Mouse (Mus musculus) T-cell, adult 66 days (primary cell): ENCODE data around the gene Parp3. TPM values are rescaled to one million over a fixed set of nuclear protein-coding genes. Genes with fewer than 3 reads are reported as not detected.

Experiments used
- total RNA-seq, 2 experiments: library from RNA; stranded (reverse); gene quantifications; 3 replicates in 1 of 2; 4 replicates in 1 of 2; pipeline ENCODE4 v1.2.4; 2023

Parp3 gene
- 10 to 100 TPM; 50.1 to 60.6 TPM for total RNA-seq

DNA sequence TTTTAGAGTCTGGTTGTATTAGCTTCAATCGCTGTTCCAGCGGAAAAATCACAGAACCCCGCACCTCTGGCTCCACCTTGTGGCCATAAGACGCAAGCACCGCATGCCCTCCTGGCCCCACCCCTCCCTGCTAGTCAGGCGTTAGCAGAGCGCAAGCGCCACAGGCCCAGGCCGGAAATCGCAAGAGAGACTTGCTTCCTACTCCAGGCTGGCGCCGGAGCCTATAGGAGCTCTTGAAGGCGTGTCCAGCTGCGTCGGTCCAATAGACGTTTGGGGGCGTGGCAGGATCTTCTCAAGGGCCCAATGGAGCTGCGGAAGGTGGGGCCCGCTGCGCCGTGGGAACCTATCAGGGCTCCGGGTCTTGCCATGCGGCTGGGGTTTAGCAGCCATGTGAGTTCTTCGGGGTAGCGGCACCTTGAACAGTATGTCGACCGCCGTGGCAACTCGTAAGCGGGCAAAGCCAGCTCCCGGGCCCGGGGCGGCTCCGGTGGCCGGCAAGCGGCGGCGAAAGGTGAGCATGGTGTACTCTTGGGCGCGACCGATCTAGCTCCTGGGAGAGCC, at the start of gene Parp3:
Gene Parp3 (minus strand): TSS at position 26 of the 561 bp plus-strand sequence.

DNA sequence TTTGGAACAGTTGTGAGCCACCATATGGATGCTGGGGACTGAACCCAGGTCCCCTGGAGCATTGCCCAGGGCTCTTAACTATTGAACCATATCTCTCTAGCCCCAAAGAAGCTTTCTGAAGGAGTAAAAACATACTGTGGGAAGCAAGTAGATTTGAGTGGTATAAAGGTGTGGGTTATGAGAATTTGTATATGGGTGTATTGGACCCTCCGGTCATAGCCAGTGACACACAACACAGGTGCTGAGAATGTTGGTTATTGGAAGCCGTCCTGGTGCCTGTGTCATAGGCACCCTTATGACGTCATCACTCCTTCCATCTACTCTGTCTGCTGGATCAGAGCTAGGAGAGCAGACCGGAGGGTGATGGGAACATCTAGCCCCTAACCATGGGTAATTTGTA, 37.5 kb upstream of the Parp3 start, which contains the start of gene Iqcf5:
Gene Iqcf5 (plus strand): TSS at position 301 of the 400 bp plus-strand sequence.

DNA sequence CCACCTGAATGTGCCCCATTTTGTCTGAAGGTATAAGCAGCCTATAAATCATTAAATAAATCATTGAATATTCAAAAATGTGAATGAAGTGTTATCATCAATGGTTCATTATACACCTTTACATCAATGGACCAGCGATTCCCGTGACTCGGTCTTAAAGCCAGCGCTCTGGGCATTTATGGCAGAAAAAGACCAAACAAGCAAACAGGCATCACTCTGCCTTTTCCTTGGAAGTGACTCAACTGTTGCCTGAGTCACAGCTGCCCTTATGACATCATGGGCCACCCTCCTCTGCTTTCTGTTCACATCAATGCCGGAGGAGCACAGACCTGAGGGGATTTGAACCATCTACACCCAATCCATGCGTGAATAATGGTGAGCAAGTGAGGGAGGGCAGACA, 22.9 kb upstream of the Parp3 start, which contains the start of gene Iqcf1:
Gene Iqcf1 (plus strand): TSS at position 301 of the 400 bp plus-strand sequence.

DNA sequence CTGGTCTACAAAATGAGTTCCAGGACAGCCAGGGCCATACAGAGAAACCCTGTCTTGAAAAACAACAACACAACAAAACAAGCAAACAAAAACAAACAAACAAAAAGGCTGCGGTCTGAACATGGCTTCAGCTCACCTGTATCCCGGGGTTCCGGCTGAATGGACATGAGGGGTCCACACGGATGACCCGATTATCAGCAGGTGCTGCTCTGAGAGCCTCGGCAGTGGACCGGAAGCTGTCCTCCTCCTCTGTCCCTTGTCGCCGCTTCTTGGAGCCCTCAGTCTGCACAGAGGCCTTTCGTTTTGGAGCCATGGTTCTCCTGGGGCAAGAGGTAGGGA, 1.1 kb downstream of the Parp3 start, which contains the start of gene Rrp9:
Gene Rrp9 (plus strand): TSS at position 301 of the 339 bp plus-strand sequence.

DNA sequence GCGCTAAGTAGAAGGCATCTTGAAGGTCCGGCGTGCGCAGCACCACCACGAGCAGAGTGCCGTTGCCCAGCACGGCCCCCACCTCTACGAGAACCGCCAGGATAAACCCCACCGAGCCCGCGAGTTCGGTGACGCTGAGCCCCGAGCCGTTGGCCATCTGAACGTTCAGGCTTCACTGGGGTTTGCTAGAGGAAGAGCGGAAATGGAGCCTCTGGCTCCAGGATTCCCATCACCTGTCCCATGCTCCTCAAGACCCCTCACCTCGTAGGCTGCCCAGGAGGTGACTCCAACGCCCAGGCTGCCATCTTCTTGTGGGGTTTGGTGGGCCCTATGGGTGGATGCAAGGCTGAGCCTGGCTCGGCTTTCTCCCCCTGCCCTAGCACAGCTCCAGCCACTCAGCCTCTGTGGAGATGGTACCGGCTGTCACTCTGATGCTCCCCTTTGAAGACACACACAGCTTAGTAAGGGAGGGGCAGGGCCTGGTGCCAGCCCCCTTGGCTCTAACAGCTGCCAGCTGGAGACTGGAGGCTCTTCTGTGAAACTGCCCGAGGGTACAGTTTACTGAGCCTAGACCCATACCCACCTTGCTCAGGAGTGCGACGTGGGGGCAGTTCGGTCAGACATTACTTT, 11.1 kb downstream of the Parp3 start, which contains the start of gene Gpr62:
Gene Gpr62 (minus strand): TSS at position 368 of the 630 bp plus-strand sequence.

DNA sequence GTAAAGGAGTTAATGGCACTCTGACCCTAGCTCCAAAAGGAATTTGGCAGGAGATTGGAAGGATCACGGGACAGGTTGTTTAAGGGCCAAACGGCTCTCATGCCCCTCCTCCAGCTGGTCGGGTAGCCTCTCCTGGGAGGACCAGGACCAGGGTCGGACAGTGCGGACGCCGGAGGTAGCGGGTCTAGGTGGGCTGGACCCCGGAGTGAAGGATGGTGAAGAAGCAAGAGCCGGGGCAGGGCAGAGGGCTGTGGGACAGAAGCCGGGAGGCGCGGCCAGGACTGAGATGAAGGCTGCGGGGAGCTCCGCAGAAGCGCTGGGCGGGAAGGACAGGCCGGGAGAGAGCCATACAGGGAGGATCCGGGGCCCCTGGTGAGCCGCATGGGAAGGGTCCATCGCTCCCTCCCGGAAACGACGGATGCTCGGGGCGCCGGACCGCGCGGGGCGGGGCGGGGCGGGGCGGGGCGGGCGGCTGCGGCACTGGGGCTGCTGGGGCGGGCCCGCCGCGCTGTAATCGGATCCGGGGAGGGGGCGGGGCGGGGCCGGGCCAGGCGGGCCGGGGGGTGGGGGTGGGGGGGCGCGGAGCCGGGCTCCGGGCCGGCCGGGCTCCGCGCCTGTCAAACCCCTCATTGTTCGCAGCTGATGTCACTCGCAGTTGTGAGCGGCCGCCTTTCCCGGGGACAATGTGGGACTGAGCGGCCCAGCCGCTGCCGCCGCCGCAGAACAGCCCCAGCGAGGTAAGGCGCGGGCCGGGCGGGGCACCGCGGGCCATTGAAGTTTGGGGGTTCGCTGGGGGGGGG, 23.3 kb downstream of the Parp3 start, which contains the start of gene Pcbp4:
Gene Pcbp4 (plus strand): TSS at position 21 of the 800 bp plus-strand sequence.

DNA sequence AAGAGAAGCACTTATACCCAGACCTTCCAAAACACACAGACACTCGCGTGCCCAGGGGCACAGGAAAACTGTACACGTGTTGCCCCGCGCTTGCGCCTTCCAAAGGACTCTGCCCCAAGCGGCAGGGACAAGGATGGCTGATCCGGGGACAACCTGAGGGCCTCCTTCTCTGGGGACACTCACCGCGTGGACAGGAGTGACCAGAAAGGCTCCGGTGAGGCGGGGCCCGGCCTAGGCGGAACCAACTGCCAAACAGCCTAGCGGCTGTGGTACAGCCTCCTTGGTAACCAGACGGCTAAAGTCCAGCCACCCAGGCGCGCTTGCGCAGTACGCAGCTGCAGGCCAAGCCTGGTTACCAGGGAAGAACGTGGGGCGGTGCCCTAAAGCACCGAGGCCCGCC, 29.4 kb downstream of the Parp3 start, which contains the start of the genes Abhd14b and Abhd14a:
Gene Abhd14b (plus strand): TSS at position 112 of the 400 bp plus-strand sequence.
Gene Abhd14a (minus strand): TSS at position 331 of the 400 bp plus-strand sequence.

DNA sequence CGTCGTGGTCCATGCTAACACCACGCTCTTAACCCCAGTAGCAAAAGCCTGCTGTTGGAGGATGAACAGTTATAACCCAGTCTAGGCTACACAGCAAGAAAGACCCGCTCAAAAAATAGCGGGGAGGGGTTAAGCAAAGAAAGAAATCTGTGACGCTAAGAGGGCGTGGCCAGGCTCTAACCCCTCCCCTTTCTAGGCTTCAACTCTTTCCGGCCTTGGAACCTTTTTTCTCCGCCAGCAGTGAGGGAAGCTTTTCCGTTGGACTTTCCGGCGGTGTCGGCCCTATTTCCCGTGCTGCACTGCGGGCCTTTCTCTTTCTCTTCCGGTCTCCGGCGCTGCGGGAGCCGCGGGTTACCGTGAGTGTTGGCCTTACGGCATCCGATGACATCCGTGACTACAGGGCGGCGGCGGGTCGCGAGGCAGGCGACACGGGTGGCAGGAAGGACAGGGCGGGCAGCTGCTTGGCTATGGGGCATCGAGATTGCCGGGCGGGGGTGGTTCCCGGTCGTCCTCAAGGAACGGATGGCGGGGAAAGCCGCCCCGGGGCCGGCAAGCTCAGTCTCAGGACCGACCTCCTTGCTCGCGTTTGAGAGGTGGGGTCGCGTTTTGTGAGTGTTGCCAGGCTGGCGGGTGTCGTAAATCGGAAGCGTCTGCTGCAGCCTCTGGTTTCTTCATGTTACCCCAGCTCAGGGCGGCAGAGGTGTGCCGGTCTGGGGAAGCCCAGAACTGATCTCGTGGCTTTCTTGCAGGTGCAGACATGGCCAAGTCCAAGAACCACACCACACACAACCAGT, 47.3 kb downstream of the Parp3 start, which contains the start of gene Rpl29:
Gene Rpl29 (plus strand): TSS at position 234 of the 794 bp plus-strand sequence.

Other genes starting within 250 kb of the Parp3 start
- gene Alas1, start 228.3 kb downstream of the Parp3 start, total RNA-seq: 10 to 100 TPM; 45.1 to 45.2 TPM
- 1 to 10 TPM; 3.4 to 8.3 TPM for gene Poc1a, start 195.9 kb downstream of the Parp3 start, total RNA-seq
- 10 to 100 TPM; 37.8 to 49.4 TPM for gene Dusp7, start 108.3 kb downstream of the Parp3 start, total RNA-seq
- gene Rpl29, start 47.5 kb downstream of the Parp3 start, total RNA-seq: 100 to 1,000 TPM; 850 to 940 TPM
- gene Acy1, start 38.6 kb downstream of the Parp3 start, total RNA-seq: 10 to 100 TPM; 14.4 to 15.4 TPM
- gene Abhd14b, start 29.5 kb downstream of the Parp3 start, total RNA-seq: 1 to 10 TPM; 6.6 to 7.7 TPM
- 10 to 100 TPM in 1 of 2 experiments, 1 to 10 TPM in 1; 10.0 to 11.4 TPM for gene Abhd14a, start 29.3 kb downstream of the Parp3 start, total RNA-seq
- 10 to 100 TPM; 10.5 to 15.6 TPM for gene Pcbp4, start 23.7 kb downstream of the Parp3 start, total RNA-seq
- gene Gpr62, start 11.0 kb downstream of the Parp3 start, total RNA-seq: under 1 TPM; 0.30 to 0.99 TPM
- gene Rrp9, start 986 bp downstream of the Parp3 start, total RNA-seq: 10 to 100 TPM; 85.2 to 89.8 TPM
- gene Iqcf1, start 23.0 kb upstream of the Parp3 start, total RNA-seq: not detected
- not detected for gene Iqcf5, start 37.6 kb upstream of the Parp3 start, total RNA-seq
- not detected for gene Iqcf3, start 84.7 kb upstream of the Parp3 start, total RNA-seq
- not detected for gene Iqcf4, start 94.0 kb upstream of the Parp3 start, total RNA-seq
- not detected for gene Iqcf6, start 149.6 kb upstream of the Parp3 start, total RNA-seq
- not detected for gene Grm2, start 179.1 kb upstream of the Parp3 start, total RNA-seq
- gene Tex264, start 209.0 kb upstream of the Parp3 start, total RNA-seq: 10 to 100 TPM; 59.1 to 65.7 TPM